Mouse (Mus musculus): ENCODE results near the gene Prl7d1.
"Not testable (repeated sequence)": the region's sequence is repeated elsewhere in the genome, so short reads cannot be mapped to it uniquely, and the experiment has no call there.

The Prl7d1 gene

DNA sequence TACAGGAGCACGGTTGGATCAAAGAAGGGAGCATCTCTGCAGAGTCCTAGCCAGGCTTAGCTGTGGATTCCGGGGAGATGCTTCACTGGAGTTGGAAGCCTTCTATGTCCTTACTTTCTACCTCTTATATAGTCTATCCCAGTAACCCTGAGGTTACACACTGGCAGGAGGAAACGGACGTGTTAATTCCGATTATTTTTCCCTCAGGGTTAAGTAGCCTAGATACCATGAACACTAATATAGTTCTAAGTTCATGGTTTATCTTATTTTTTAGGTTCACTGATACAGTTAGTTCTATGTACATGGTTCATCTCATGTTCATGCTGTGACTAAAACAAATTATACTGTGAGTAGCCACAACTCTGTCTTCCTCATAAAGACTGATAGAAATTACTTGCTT is at the start of gene Prl7d1:
Gene Prl7d1, minus strand, starts transcription at position 101 of the 400 bp plus-strand sequence.
- ATAC-seq (ENCODE audit: insufficient number of reproducible peaks, low FRiP score, low TSS enrichment) = no peak

DNA sequence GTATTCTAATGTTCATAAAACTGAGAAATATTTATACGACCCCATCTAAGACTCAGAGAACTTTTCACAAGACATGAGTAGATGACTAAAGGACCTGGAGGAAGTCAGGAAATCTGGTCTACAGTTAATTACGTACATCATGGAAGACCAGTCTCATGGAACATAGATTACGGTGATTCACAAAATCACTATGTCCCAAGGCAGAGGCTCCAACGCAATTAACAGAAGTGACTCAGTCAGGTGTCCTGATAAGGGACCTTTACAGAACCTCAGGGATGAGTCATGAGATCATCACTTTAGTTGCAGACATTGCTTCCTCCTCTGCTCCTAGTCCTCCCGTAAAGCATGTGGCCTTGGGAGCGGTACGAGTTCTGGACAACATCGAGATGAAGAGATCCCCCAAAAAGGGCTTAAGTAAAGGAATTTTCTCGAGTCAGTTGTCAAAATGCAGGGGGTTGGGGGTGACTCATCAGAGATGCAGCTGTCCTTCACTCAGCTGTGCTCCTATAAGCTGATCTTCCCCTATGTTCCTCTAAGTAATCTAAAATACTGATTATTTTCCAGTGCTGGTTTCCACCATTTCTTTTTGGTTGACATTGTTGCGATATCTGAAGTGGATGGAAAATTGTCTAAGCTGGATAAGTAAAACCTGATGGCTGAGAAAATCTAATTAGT is 18.1 kb upstream of the Prl7d1 start:
- ATAC-seq (ENCODE audit: insufficient number of reproducible peaks, low FRiP score, low TSS enrichment) = no peak

DNA sequence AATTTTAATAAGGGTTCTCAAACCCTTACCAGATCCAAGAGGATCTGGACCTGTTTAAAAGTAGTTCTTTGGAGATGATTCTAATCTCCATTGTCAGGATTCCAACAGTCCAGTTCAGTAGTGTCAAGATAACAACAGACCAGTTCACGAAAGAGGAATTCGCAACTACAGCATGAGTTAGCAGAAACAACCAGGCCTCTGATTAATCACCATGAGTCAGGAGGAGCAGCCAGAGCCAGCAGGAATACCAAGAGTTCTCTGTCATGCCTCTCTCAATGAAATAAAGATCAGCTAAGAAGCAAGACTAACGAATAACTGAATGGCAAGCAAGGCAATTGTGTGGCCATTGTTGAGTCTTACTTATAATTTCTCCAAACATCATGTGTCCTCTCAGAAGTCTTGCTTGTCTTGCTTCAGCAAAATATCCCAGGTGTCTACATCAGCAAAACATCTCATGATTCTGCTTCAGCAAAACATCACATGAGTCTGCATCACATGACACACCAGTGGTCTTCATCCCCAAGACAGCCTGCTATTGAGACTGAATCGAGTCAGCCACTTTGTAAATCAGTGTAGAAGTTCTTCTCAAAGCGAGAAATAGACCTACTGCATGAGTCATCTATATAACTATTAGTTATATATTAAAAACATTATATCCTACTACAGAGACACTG is 13.9 kb upstream of the Prl7d1 start:
- not testable (repeated sequence) for ATAC-seq (ENCODE audit: insufficient number of reproducible peaks, low FRiP score, low TSS enrichment)

DNA sequence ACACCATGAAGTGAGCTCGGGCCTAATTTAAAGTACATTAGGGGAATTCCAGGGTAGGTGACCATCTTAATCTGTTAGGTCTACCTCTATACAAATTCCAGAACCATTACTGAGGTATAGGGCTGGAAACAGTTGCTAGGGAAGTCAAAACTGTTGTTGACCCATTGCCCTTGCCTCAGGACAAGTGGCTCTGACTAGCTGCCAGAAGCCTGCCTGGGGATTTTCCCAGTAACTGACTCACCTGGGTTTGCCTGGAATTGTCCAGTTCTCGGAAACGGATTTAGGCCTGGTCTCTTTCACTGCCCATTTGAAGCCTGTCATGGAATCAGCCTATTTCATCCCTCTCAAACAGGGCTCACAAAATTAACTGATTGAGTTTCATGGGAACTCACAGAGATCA is 8.5 kb upstream of the Prl7d1 start:
- ATAC-seq (ENCODE audit: insufficient number of reproducible peaks, low FRiP score, low TSS enrichment) = not testable (repeated sequence)

DNA sequence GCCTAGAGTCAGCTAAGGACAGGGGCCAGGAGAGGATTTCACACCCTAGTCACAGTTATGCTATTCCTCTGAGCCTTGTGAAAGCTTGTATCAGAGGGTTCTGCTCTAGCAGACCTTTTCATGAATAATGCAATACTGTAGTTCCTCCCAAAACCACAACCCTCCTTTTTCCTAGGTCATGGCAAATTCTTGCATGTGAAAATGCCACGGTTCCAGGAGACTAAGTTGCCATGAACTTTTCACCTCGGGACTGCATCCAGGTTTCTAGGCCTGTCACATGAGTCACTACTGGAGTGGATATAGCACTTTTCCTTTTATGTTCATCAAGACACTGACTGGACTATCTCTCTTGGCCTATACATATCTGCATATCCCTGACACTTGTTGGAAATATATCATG is 10.0 kb downstream of the Prl7d1 start:
- ATAC-seq (ENCODE audit: insufficient number of reproducible peaks, low FRiP score, low TSS enrichment) = no peak

DNA sequence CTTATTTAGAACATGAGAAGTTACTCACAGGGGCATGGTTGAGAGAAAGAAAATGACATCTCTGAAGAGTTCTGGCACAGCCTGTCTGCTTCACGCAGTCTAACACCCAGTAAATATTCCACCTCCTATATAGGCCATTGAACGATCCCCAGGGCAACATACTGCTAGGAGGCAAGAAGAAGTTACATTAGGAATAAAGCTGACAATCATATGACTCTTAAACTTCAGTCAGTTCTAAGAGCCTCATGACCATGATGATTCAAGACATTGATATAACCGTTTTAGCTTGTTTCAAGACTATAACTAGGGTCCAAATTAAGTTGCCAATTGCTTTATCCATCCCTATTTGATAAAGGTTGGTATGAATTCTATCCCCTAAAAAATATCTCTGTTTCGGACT is 48.6 kb downstream of the Prl7d1 start, which contains the start of gene Prl7a2:
Gene Prl7a2, minus strand, starts transcription at position 101 of the 400 bp plus-strand sequence.
- no peak for ATAC-seq (ENCODE audit: insufficient number of reproducible peaks, low FRiP score, low TSS enrichment)

DNA sequence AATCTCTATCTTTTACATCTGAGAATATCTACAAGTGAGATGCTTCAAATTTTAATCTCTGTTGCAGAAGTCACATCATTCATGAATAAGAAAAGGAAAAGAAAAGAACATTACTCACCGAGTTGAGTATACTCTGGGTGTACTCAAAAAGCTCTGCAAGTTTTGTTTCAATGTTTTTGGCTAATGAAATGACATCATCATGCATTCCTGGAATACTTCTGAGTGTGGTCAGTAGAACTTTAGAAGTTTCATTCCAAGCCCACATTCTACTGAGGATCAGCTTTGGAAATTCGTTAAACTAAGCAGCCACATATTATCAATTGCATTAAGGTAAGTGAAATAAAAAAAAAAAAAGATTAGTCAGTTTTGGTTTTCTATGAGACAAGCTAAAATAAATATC is 55.8 kb downstream of the Prl7d1 start:
- no peak for ATAC-seq (ENCODE audit: insufficient number of reproducible peaks, low FRiP score, low TSS enrichment)
